Mouse (Mus musculus) forebrain, embryonic 11.5 days (tissue): ENCODE data around the gene Hip1r. TPM values are rescaled to one million over a fixed set of nuclear protein-coding genes. Genes with fewer than 3 reads are reported as not detected.

Source experiments
- ATAC-seq: fragments of 200-750 bp; cut with Nextera tagmentation; replicated peaks from 2 replicates; pipeline ENCODE4 v1.8.0; 2017; ENCODE audit warnings: moderate TSS enrichment; ENCODE audit not compliant: low FRiP score
- DNase-seq: peaks from one replicate; pipeline ENCODE4 v3.0.0-alpha.2; 2017; ENCODE audit warnings: low spot score
- H3K27ac ChIP-seq: fragments of 300-500 bp; sonication (generic); 2 replicates; pipeline ENCODE4 v1.5.1; 2014; ENCODE audit warnings: low read depth, low read length
- H3K27me3 ChIP-seq: fragments of 300-500 bp; sonication (generic); 2 replicates; pipeline ENCODE4 v1.6.1; 2014; ENCODE audit warnings: mild to moderate bottlenecking, low read length, mixed read lengths; ENCODE audit not compliant: control insufficient read depth, insufficient read depth
- H3K36me3 ChIP-seq: fragments of 300-500 bp; sonication (generic); 2 replicates; pipeline ENCODE4 v1.6.1; 2014; ENCODE audit warnings: mild to moderate bottlenecking, low read length, moderate library complexity, mixed read lengths; ENCODE audit not compliant: control insufficient read depth, insufficient read depth
- H3K4me1 ChIP-seq: fragments of 300-500 bp; sonication (generic); replicated peaks from 2 replicates; pipeline ENCODE4 v1.6.1; 2014; ENCODE audit warnings: low read length, mixed read lengths; ENCODE audit not compliant: control insufficient read depth, insufficient read depth
- H3K4me2 ChIP-seq: fragments of 300-500 bp; sonication (generic); 2 replicates; pipeline ENCODE4 v1.6.1; 2014; ENCODE audit warnings: low read depth, mild to moderate bottlenecking, low read length, moderate library complexity, mixed read lengths; ENCODE audit not compliant: severe bottlenecking
- H3K4me3 ChIP-seq: fragments of 300-500 bp; sonication (generic); 2 replicates; pipeline ENCODE4 v1.5.1; 2014; ENCODE audit warnings: low read depth, low read length
- H3K9ac ChIP-seq: fragments of 300-500 bp; sonication (generic); 2 replicates; pipeline ENCODE4 v1.6.1; 2014; ENCODE audit warnings: low read length
- H3K9me3 ChIP-seq: fragments of 300-500 bp; sonication (generic); 2 replicates; pipeline ENCODE4 v1.6.1; 2016; ENCODE audit warnings: low read length, mixed read lengths; ENCODE audit not compliant: control insufficient read depth
- WGBS: fragments of 180-500 bp; shearing (Covaris S2); extraction: QIAGEN DNeasy Blood & Tissue Kit; methylation state at CpG from one replicate; pipeline ENCODE4 v1.1.7; 2014; 5-methylcytosine and 5-hydroxymethylcytosine counted together
- polyA plus RNA-seq: library from polyadenylated mRNA; unstranded; fragments of >200 nt; fragmentation: Nextera tagmentation; extraction: Ambion mirVana; gene quantifications from 2 replicates; pipeline ENCODE4 v1.2.1, GENCODE M21; 2014

Hip1r gene
- polyA plus RNA-seq, 1 experiment from 2014 or later = 7.3 TPM

- WGBS = 89% methylated on average over 5 of the region's 5 CpGs
Measured at GRCm38 (mm10) chr5:123938479-123938878, 34.9 kb upstream of the Hip1r start.

GRCm38 (mm10) chr5:123946546-123946945, 26.9 kb upstream of the Hip1r start:
- WGBS = 67% methylated on average over 4 of the region's 4 CpGs
- H3K9ac ChIP-seq = no peak overlapping the region
- no peak for DNase-seq

More at GRCm38 (mm10) chr5:123938479-123938878, 34.9 kb upstream of the Hip1r start:
- H3K9me3 ChIP-seq = no peaks in the 10 kb centered on the region
- no peaks in the 10 kb centered on the region for H3K27me3 ChIP-seq
- no peaks in the 10 kb centered on the region for H3K36me3 ChIP-seq
- no peak for ATAC-seq
- no peak overlapping the region for H3K27ac ChIP-seq
- H3K4me3 ChIP-seq = no peak overlapping the region
- no peak overlapping the region for H3K4me2 ChIP-seq
- no peaks in the 10 kb centered on the region for H3K4me1 ChIP-seq
- DNase-seq = no peak
- no peak overlapping the region for H3K9ac ChIP-seq

GRCm38 (mm10) chr5:123947041-123947761, 26.2 kb upstream of the Hip1r start:
- H3K9ac ChIP-seq = no peak overlapping the region
- no peak overlapping the region for H3K4me2 ChIP-seq
- H3K4me3 ChIP-seq = no peak overlapping the region
- DNase-seq (no peak), ATAC-seq (no peak)
- no peak overlapping the region for H3K27ac ChIP-seq
- H3K4me1 ChIP-seq = no peaks in the 10 kb centered on the region
- 57% methylated on average over 7 of the region's 7 CpGs for WGBS
- no peaks in the 10 kb centered on the region for H3K9me3 ChIP-seq
- no peaks in the 10 kb centered on the region for H3K27me3 ChIP-seq
- no peaks in the 10 kb centered on the region for H3K36me3 ChIP-seq

More at GRCm38 (mm10) chr5:123946546-123946945, 26.9 kb upstream of the Hip1r start:
- Histone ChIP-seq H3K36me3 (no peaks in the 10 kb centered on the region), H3K4me1 (no peaks in the 10 kb centered on the region), H3K4me2 (no peak overlapping the region), H3K9me3 (no peaks in the 10 kb centered on the region), H3K4me3 (no peak overlapping the region), H3K27ac (no peak overlapping the region), H3K27me3 (no peaks in the 10 kb centered on the region)
- no peak for ATAC-seq

- Histone ChIP-seq H3K4me1 (no peaks in the 10 kb centered on the region), H3K4me2 (no peak overlapping the region), H3K36me3 (no peaks in the 10 kb centered on the region), H3K9me3 (no peaks in the 10 kb centered on the region), H3K9ac (no peak overlapping the region), H3K27ac (no peak overlapping the region), H3K27me3 (no peaks in the 10 kb centered on the region), H3K4me3 (no peak overlapping the region)
- no peak for ATAC-seq
- no peak for DNase-seq
- WGBS = 65% methylated on average over 5 of the region's 5 CpGs
Measured at GRCm38 (mm10) chr5:123952365-123953045, 20.9 kb upstream of the Hip1r start.

- Histone ChIP-seq H3K9ac (no peak overlapping the region), H3K4me3 (no peak overlapping the region), H3K36me3 (no peaks in the 10 kb centered on the region), H3K4me2 (no peak overlapping the region), H3K27ac (no peak overlapping the region), H3K27me3 (no peaks in the 10 kb centered on the region), H3K9me3 (no peaks in the 10 kb centered on the region), H3K4me1 (no peaks in the 10 kb centered on the region)
- 82% methylated on average over 8 of the region's 8 CpGs for WGBS
- DNase-seq (no peak), ATAC-seq (no peak)
Measured at GRCm38 (mm10) chr5:123957213-123957612, 16.2 kb upstream of the Hip1r start.

- Histone ChIP-seq H3K36me3 (no peaks in the 10 kb centered on the region), H3K27me3 (no peaks in the 10 kb centered on the region), H3K9me3 (no peaks in the 10 kb centered on the region), H3K4me1 (no peaks in the 10 kb centered on the region), H3K27ac (no peak overlapping the region), H3K4me3 (no peak overlapping the region), H3K4me2 (no peak overlapping the region), H3K9ac (no peak overlapping the region)
- 82% methylated on average over 3 of the region's 3 CpGs for WGBS
- DNase-seq (no peak), ATAC-seq (no peak)
Measured at GRCm38 (mm10) chr5:123959018-123959417, 14.4 kb upstream of the Hip1r start.

GRCm38 (mm10) chr5:123960129-123960528, 13.3 kb upstream of the Hip1r start:
- Histone ChIP-seq H3K36me3 (no peaks in the 10 kb centered on the region), H3K27ac (no peak overlapping the region), H3K4me2 (no peak overlapping the region), H3K4me1 (no peaks in the 10 kb centered on the region), H3K9ac (no peak overlapping the region), H3K9me3 (no peaks in the 10 kb centered on the region), H3K4me3 (no peak overlapping the region), H3K27me3 (no peaks in the 10 kb centered on the region)
- no peak for DNase-seq
- 82% methylated on average over 8 of the region's 8 CpGs for WGBS
- ATAC-seq = no peak

- H3K4me3 ChIP-seq = no peak overlapping the region
- H3K36me3 ChIP-seq = no peaks in the 10 kb centered on the region
- no peaks in the 10 kb centered on the region for H3K9me3 ChIP-seq
- no peaks in the 10 kb centered on the region for H3K4me1 ChIP-seq
- DNase-seq = no peak
- no peak for ATAC-seq
- no peak overlapping the region for H3K4me2 ChIP-seq
- no peak overlapping the region for H3K27ac ChIP-seq
- H3K9ac ChIP-seq = no peak overlapping the region
- WGBS = 87% methylated on average over 12 of the region's 12 CpGs
- no peaks in the 10 kb centered on the region for H3K27me3 ChIP-seq
Measured at GRCm38 (mm10) chr5:123961046-123961445, 12.4 kb upstream of the Hip1r start.

GRCm38 (mm10) chr5:123964208-123964607, 9.2 kb upstream of the Hip1r start:
- no peak overlapping the region for H3K4me2 ChIP-seq
- H3K36me3 ChIP-seq = no peaks in the 10 kb centered on the region
- no peak for ATAC-seq
- no peaks in the 10 kb centered on the region for H3K9me3 ChIP-seq
- DNase-seq = no peak
- WGBS = 97% methylated on average over 4 of the region's 4 CpGs
- H3K27ac ChIP-seq = no peak overlapping the region
- H3K4me3 ChIP-seq = no peak overlapping the region
- no peaks in the 10 kb centered on the region for H3K27me3 ChIP-seq
- H3K9ac ChIP-seq = no peak overlapping the region
- no peaks in the 10 kb centered on the region for H3K4me1 ChIP-seq
